ENCODE assay signal across 8 mouse cellular contexts in the genomic region with DNA sequence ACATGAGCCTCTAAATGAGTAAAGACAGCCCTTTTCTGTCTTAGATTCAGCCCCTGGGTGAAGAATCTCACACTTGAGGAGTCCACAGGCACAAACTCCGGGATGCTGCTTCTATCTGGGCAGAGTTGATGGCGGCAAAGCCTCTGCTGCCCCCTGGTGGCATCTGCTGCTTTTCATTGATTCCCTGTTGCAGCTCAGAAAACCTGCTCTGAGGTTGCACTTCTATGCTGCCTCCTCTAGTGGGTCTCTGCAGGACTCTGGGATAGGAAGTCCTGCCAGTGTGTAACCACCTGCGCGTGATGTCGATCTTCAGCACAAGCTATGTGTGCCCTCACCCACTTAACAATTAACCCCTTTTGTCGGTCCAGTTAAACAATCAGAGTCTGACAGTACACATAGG. TPM values are rescaled to one million over a fixed set of nuclear protein-coding genes. Genes with fewer than 3 reads are reported as not detected.
DNase-seq lines count a peak whose midpoint lies in the region; ATAC-seq and TF ChIP-seq lines count a peak whose summit lies in the region.

No protein-coding gene starts in this region.

- H3K4me3 ChIP-seq in forebrain, embryonic 11.5 days (ENCODE audit: low read depth, low read length), result no peak overlapping the region
- no peak overlapping the region for H3K4me3 ChIP-seq in heart, embryonic 16.5 days (ENCODE audit: low read length)
- no peak overlapping the region for H3K4me3 ChIP-seq in liver, embryonic 14.5 days (ENCODE audit: insufficient read depth in 1 of 2, low read depth in 2 of 2, low read length in 2 of 2)
- H3K4me3 ChIP-seq in neural tube, embryonic 11.5 days (ENCODE audit: low read depth, low read length), result no peak overlapping the region
- no peak overlapping the region for H3K4me3 ChIP-seq in stomach, embryonic 16.5 days (replicated peaks; ENCODE audit: low read length)

- ATAC-seq in forebrain, embryonic 11.5 days (replicated peaks; ENCODE audit: low FRiP score), result peak; percentile 76
- peak; percentile 44; the same call in 1 of the 2 replicates for ATAC-seq in heart, embryonic 16.5 days (replicated peaks; ENCODE audit: extremely low read depth, insufficient read depth, low FRiP score)
- peak; percentile 57 for ATAC-seq in liver, embryonic 14.5 days (ENCODE audit: insufficient read depth)
- ATAC-seq in neural tube, embryonic 11.5 days (ENCODE audit: insufficient read depth, low FRiP score, low TSS enrichment), result peak; percentile 78
- ATAC-seq in stomach, embryonic 16.5 days (ENCODE audit: insufficient read depth, low FRiP score), result peak; percentile 73

- no peaks in the 10 kb centered on the region for H3K9me3 ChIP-seq in forebrain, embryonic 11.5 days (ENCODE audit: control insufficient read depth, low read length)
- H3K9me3 ChIP-seq in heart, embryonic 16.5 days (replicated peaks; ENCODE audit: control insufficient read depth, low read length), result no peaks in the 10 kb centered on the region
- no peaks in the 10 kb centered on the region for H3K9me3 ChIP-seq in liver, embryonic 14.5 days (ENCODE audit: control insufficient read depth, low read length)
- H3K9me3 ChIP-seq in neural tube, embryonic 11.5 days (ENCODE audit: control insufficient read depth, low read length), result no peaks in the 10 kb centered on the region
- no peaks in the 10 kb centered on the region for H3K9me3 ChIP-seq in stomach, embryonic 16.5 days (replicated peaks; ENCODE audit: control insufficient read depth, low read length)

- no peak overlapping the region for H3K9ac ChIP-seq in forebrain, embryonic 11.5 days (ENCODE audit: low read length)
- H3K9ac ChIP-seq in heart, embryonic 16.5 days (ENCODE audit: low read length), result no peak overlapping the region
- no peak overlapping the region for H3K9ac ChIP-seq in liver, embryonic 14.5 days (replicated peaks)
- no peak overlapping the region for H3K9ac ChIP-seq in neural tube, embryonic 11.5 days (ENCODE audit: low read length)
- H3K9ac ChIP-seq in stomach, embryonic 16.5 days (ENCODE audit: low read length), result no peak overlapping the region

- no peaks in the 10 kb centered on the region for H3K4me1 ChIP-seq in forebrain, embryonic 11.5 days (replicated peaks; ENCODE audit: control insufficient read depth, insufficient read depth, low read length)
- H3K4me1 ChIP-seq in heart, embryonic 16.5 days (ENCODE audit: control insufficient read depth, insufficient read depth, low read length), result peaks cover 3% of the 10 kb centered on the region
- peaks cover 3 to 10% of the 10 kb centered on the region in 2 experiments; a peak in 3 of 4 replicates for H3K4me1 ChIP-seq in liver, embryonic 14.5 days (replicated peaks; ENCODE audit: control insufficient read depth in 2 of 2, insufficient read depth in 2 of 2, low read length in 1 of 2)
- H3K4me1 ChIP-seq in neural tube, embryonic 11.5 days (ENCODE audit: control insufficient read depth, insufficient read depth, low read length), result no peaks in the 10 kb centered on the region; the same call in 1 of the 2 replicates
- no peaks in the 10 kb centered on the region for H3K4me1 ChIP-seq in stomach, embryonic 16.5 days (ENCODE audit: control insufficient read depth, insufficient read depth, low read length)

- peak; percentile 99 for TF ChIP-seq CTCF in liver, embryonic 14.5 days (IDR thresholded peaks at IDR 0.05; ENCODE audit: low read depth)

- peak; percentile 84 to 88 for DNase-seq in CD8-positive naive resting alpha-beta T cell, adult 2 months (ENCODE audit: low read depth in 2 of 2, low spot score in 2 of 2)
- DNase-seq in c-Kit-positive CD71-negative TER-119-negative erythroid progenitor cells, embryonic 14.5 days (ENCODE audit: low read depth), result peak; percentile 87
- peak; percentile 95 for DNase-seq in forebrain, embryonic 11.5 days (ENCODE audit: low spot score)
- DNase-seq in kidney, postnatal 25 days, result peak; percentile 89 to 94
- DNase-seq in liver, embryonic 14.5 days (ENCODE audit: low read depth in 3 of 3, low spot score in 3 of 3), result peak; percentile 80 to 84 (median 81)
- DNase-seq in neural tube, embryonic 11.5 days (ENCODE audit: low spot score), result peak; percentile 94

- peak; percentile 16; the same call in 1 of the 2 replicates for TF ChIP-seq EP300 in liver, embryonic 14.5 days (IDR thresholded peaks at IDR 0.05; ENCODE audit: low read depth)

- no peaks in the 10 kb centered on the region for H3K36me3 ChIP-seq in forebrain, embryonic 11.5 days (ENCODE audit: control insufficient read depth, insufficient read depth, low read length)
- H3K36me3 ChIP-seq in heart, embryonic 16.5 days (ENCODE audit: control insufficient read depth, insufficient read depth), result no peaks in the 10 kb centered on the region
- H3K36me3 ChIP-seq in liver, embryonic 14.5 days (replicated peaks; ENCODE audit: control insufficient read depth, insufficient read depth, low read depth), result no peaks in the 10 kb centered on the region
- H3K36me3 ChIP-seq in neural tube, embryonic 11.5 days (ENCODE audit: control insufficient read depth, insufficient read depth, low read length), result no peaks in the 10 kb centered on the region
- H3K36me3 ChIP-seq in stomach, embryonic 16.5 days (ENCODE audit: control insufficient read depth, insufficient read depth, low read length), result no peaks in the 10 kb centered on the region

- no peaks in the 10 kb centered on the region for H3K27me3 ChIP-seq in forebrain, embryonic 11.5 days (ENCODE audit: control insufficient read depth, insufficient read depth, low read length)
- no peaks in the 10 kb centered on the region for H3K27me3 ChIP-seq in heart, embryonic 16.5 days (ENCODE audit: control insufficient read depth, insufficient read depth, low read length)
- no peaks in the 10 kb centered on the region for H3K27me3 ChIP-seq in liver, embryonic 14.5 days (ENCODE audit: control insufficient read depth, insufficient read depth, low read length)
- H3K27me3 ChIP-seq in neural tube, embryonic 11.5 days (ENCODE audit: control insufficient read depth, insufficient read depth, low read length), result no peaks in the 10 kb centered on the region
- no peaks in the 10 kb centered on the region for H3K27me3 ChIP-seq in stomach, embryonic 16.5 days (ENCODE audit: control insufficient read depth, insufficient read depth, low read length)

- no peak overlapping the region for H3K4me2 ChIP-seq in forebrain, embryonic 11.5 days (ENCODE audit: low read depth, low read length, severe bottlenecking)
- H3K4me2 ChIP-seq in heart, embryonic 16.5 days (ENCODE audit: low read depth, low read length), result peak overlapping the region; percentile 36; the same call in 1 of the 2 replicates
- peak overlapping the region; percentile 33 for H3K4me2 ChIP-seq in liver, embryonic 14.5 days (ENCODE audit: low read depth)
- H3K4me2 ChIP-seq in neural tube, embryonic 11.5 days (ENCODE audit: low read depth), result no peak overlapping the region
- H3K4me2 ChIP-seq in stomach, embryonic 16.5 days (ENCODE audit: low read depth, low read length), result no peak overlapping the region

- no peak overlapping the region for H3K27ac ChIP-seq in forebrain, embryonic 11.5 days (ENCODE audit: low read depth, low read length)
- H3K27ac ChIP-seq in heart, embryonic 16.5 days (ENCODE audit: low read length), result no peak overlapping the region
- H3K27ac ChIP-seq in liver, embryonic 14.5 days, result no peak overlapping the region
- no peak overlapping the region for H3K27ac ChIP-seq in neural tube, embryonic 11.5 days (ENCODE audit: low read depth, low read length)
- no peak overlapping the region for H3K27ac ChIP-seq in stomach, embryonic 16.5 days (ENCODE audit: low read length)

- 5% methylated on average over 6 of the region's 6 CpGs for WGBS in forebrain, embryonic 11.5 days
- 1% methylated on average over 6 of the region's 6 CpGs for WGBS in heart, embryonic 16.5 days
- 2% methylated on average over 6 of the region's 6 CpGs for WGBS in liver, embryonic 14.5 days (ENCODE audit: insufficient replicate concordance)
- 5% methylated on average over 6 of the region's 6 CpGs for WGBS in neural tube, embryonic 11.5 days
- whole genome bisulfite sequencing in stomach, embryonic 16.5 days, result 4% methylated on average over 6 of the region's 6 CpGs

RNA-seq across cellular contexts. Expression of gene Ppid, which starts 4.3 kb away (rescaled TPM):
- 192 and 201 TPM in 2 replicates for polyA plus RNA-seq in forebrain, embryonic 11.5 days (2014; fragmentation: Nextera tagmentation; extraction: Ambion mirVana)
- 99.8 and 119 TPM in 2 replicates for polyA plus RNA-seq in heart, embryonic 16.5 days (2015; fragmentation: Nextera tagmentation; extraction: Ambion mirVana)
- 27.5 and 59.5 TPM in 2 replicates for polyA plus RNA-seq in liver, embryonic 14.5 days (2012; rRNA removed)
- 97.9 and 109 TPM in 2 replicates for polyA plus RNA-seq in liver, embryonic 14.5 days (2014; fragmentation: Nextera tagmentation; extraction: Ambion mirVana)
- polyA plus RNA-seq in neural tube, embryonic 11.5 days (2014; fragmentation: Nextera tagmentation; extraction: Ambion mirVana), result 208 and 209 TPM in 2 replicates
- 134 and 150 TPM in 2 replicates for polyA plus RNA-seq in stomach, embryonic 16.5 days (2015; fragmentation: Nextera tagmentation; extraction: Ambion mirVana)

RNA-seq across cellular contexts. Expression of gene Fnip2, which starts 19.2 kb away (rescaled TPM):
- 9.2 and 9.4 TPM in 2 replicates for polyA plus RNA-seq in forebrain, embryonic 11.5 days (2014; fragmentation: Nextera tagmentation; extraction: Ambion mirVana)
- 2.6 and 2.7 TPM in 2 replicates for polyA plus RNA-seq in heart, embryonic 16.5 days (2015; fragmentation: Nextera tagmentation; extraction: Ambion mirVana)
- polyA plus RNA-seq in liver, embryonic 14.5 days (2012; rRNA removed), result 5.2 and 5.9 TPM in 2 replicates
- 3.5 TPM in 2 replicates for polyA plus RNA-seq in liver, embryonic 14.5 days (2014; fragmentation: Nextera tagmentation; extraction: Ambion mirVana)
- polyA plus RNA-seq in neural tube, embryonic 11.5 days (2014; fragmentation: Nextera tagmentation; extraction: Ambion mirVana), result 7.2 and 7.4 TPM in 2 replicates
- 3.0 and 3.8 TPM in 2 replicates for polyA plus RNA-seq in stomach, embryonic 16.5 days (2015; fragmentation: Nextera tagmentation; extraction: Ambion mirVana)

RNA-seq across cellular contexts. Expression of gene 4930579G24Rik, which starts 42.1 kb away (rescaled TPM):
- polyA plus RNA-seq in forebrain, embryonic 11.5 days (2014; fragmentation: Nextera tagmentation; extraction: Ambion mirVana), result 20.4 and 21.8 TPM in 2 replicates
- 21.6 and 27.6 TPM in 2 replicates for polyA plus RNA-seq in heart, embryonic 16.5 days (2015; fragmentation: Nextera tagmentation; extraction: Ambion mirVana)
- polyA plus RNA-seq in liver, embryonic 14.5 days (2012; rRNA removed), result 7.3 and 8.3 TPM in 2 replicates
- polyA plus RNA-seq in liver, embryonic 14.5 days (2014; fragmentation: Nextera tagmentation; extraction: Ambion mirVana), result 15.3 and 16.8 TPM in 2 replicates
- 21.5 and 25.3 TPM in 2 replicates for polyA plus RNA-seq in neural tube, embryonic 11.5 days (2014; fragmentation: Nextera tagmentation; extraction: Ambion mirVana)
- 25.6 and 27.1 TPM in 2 replicates for polyA plus RNA-seq in stomach, embryonic 16.5 days (2015; fragmentation: Nextera tagmentation; extraction: Ambion mirVana)

RNA-seq across cellular contexts. Expression of gene Etfdh, which starts 42.5 kb away (rescaled TPM):
- 43.9 and 47.3 TPM in 2 replicates for polyA plus RNA-seq in forebrain, embryonic 11.5 days (2014; fragmentation: Nextera tagmentation; extraction: Ambion mirVana)
- polyA plus RNA-seq in heart, embryonic 16.5 days (2015; fragmentation: Nextera tagmentation; extraction: Ambion mirVana), result 227 and 228 TPM in 2 replicates
- 16.6 and 21.7 TPM in 2 replicates for polyA plus RNA-seq in liver, embryonic 14.5 days (2012; rRNA removed)
- 40.7 and 46.7 TPM in 2 replicates for polyA plus RNA-seq in liver, embryonic 14.5 days (2014; fragmentation: Nextera tagmentation; extraction: Ambion mirVana)
- 54.4 and 56.1 TPM in 2 replicates for polyA plus RNA-seq in neural tube, embryonic 11.5 days (2014; fragmentation: Nextera tagmentation; extraction: Ambion mirVana)
- 74.8 TPM in 2 replicates for polyA plus RNA-seq in stomach, embryonic 16.5 days (2015; fragmentation: Nextera tagmentation; extraction: Ambion mirVana)

Comparison
In these comparisons a context has a peak if more than half of its experiments do, and no peak if none do; other contexts are left out.
1. H3K4me2 ChIP-seq: peak in heart, embryonic 16.5 days (single experiment) and liver, embryonic 14.5 days (single experiment); none in forebrain, embryonic 11.5 days (single experiment), neural tube, embryonic 11.5 days (single experiment) and stomach, embryonic 16.5 days (single experiment).
2. Peak in every context shown above with its lines, with median percentiles within 50 percentile points of each other: DNase-seq and ATAC-seq.